Mouse (Mus musculus) heart, adult 2 months (tissue): Measurements from ENCODE around the gene Setd2.

Experiments
- CTCF ChIP-seq: fragments of 200-600 bp; IDR thresholded peaks from 2 replicates; pipeline ENCODE4 v1.8.1; 2022; ENCODE audit warnings: antibody characterized with exemption, mild to moderate bottlenecking, moderate library complexity
- EP300 ChIP-seq: fragments of 200-500 bp; IDR thresholded peaks from 2 replicates; pipeline ENCODE4 v1.6.1; 2011; ENCODE audit warnings: low read depth, low read length, control low read depth; ENCODE audit not compliant: insufficient read depth

DNA sequence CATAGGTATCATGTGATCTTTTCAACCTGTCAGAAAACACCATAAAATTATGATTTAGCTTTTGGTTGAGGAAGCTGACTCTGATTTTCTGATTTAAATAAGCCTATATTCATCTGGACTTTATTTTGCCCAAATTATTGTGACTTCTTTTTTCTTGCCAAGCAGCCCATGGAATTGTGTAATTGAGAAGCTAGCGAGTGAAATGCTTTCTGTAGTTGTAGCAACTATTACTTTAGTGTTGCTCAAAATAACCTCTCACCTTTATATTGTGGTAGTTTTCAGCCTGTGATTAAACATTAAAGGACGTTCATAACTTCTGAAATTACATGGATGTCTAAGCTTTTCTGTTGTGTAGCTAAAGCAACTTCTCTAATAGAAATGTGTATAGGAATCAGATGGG, 49.8 kb downstream of the Setd2 start:
- TF ChIP-seq CTCF (no peak), EP300 (no peak)
